Mouse (Mus musculus) embryonic facial prominence, embryonic 14.5 days (tissue): ENCODE measurements at regions not wholly inside any gene's neighbourhood (a gene's known extent, or its start where the extent isn't known, plus 50 kb on each side); places are given as distances from the start of the nearest gene placed in this dataset.

ENCODE experiments used
- ATAC-seq: fragments of 200-750 bp; cut with Nextera tagmentation; 2 replicates; pipeline ENCODE4 v1.8.0; 2017; ENCODE audit warnings: low read depth, moderate number of reproducible peaks, moderate TSS enrichment
- DNase-seq: peaks from one replicate; pipeline ENCODE4 v3.0.0-alpha.2; 2015; ENCODE audit warnings: low spot score
- H3K27ac ChIP-seq: fragments of 300-500 bp; sonication (generic); replicated peaks from 2 replicates; pipeline ENCODE4 v1.5.1; 2014; ENCODE audit warnings: low read depth, mild to moderate bottlenecking, low read length, moderate library complexity
- H3K27me3 ChIP-seq: fragments of 300-500 bp; sonication (generic); replicated peaks from 2 replicates; pipeline ENCODE4 v1.6.1; 2014; ENCODE audit warnings: low read length; ENCODE audit not compliant: control insufficient read depth, insufficient read depth
- H3K36me3 ChIP-seq: fragments of 300-500 bp; sonication (generic); 2 replicates; pipeline ENCODE4 v1.6.1; 2014; ENCODE audit warnings: low read length, mixed read lengths; ENCODE audit not compliant: control insufficient read depth, insufficient read depth
- H3K4me1 ChIP-seq: fragments of 300-500 bp; sonication (generic); 2 replicates; pipeline ENCODE4 v1.6.1; 2014; ENCODE audit warnings: antibody characterized with exemption, low read length; ENCODE audit not compliant: control insufficient read depth, insufficient read depth
- H3K4me2 ChIP-seq: fragments of 300-500 bp; sonication (generic); 2 replicates; pipeline ENCODE4 v1.6.1; 2014; ENCODE audit warnings: low read depth, mild to moderate bottlenecking, low read length, moderate library complexity, mixed read lengths
- H3K4me3 ChIP-seq: fragments of 300-500 bp; sonication (generic); 2 replicates; pipeline ENCODE4 v1.5.1; 2014; ENCODE audit warnings: low read depth, mild to moderate bottlenecking, low read length
- H3K9ac ChIP-seq: fragments of 300-500 bp; sonication (generic); 2 replicates; pipeline ENCODE4 v1.6.1; 2014; ENCODE audit warnings: low read depth, mild to moderate bottlenecking, low read length, moderate library complexity, mixed read lengths
- H3K9me3 ChIP-seq: fragments of 300-500 bp; sonication (generic); 2 replicates; pipeline ENCODE4 v1.6.1; 2016; ENCODE audit warnings: low read length; ENCODE audit not compliant: control insufficient read depth
- WGBS: fragments of 180-500 bp; shearing (Covaris S2); extraction: QIAGEN DNeasy Blood & Tissue Kit; methylation state at CpG from one replicate; pipeline ENCODE4 v1.1.7; 2014; 5-methylcytosine and 5-hydroxymethylcytosine counted together

GRCm38 (mm10) chr2:84245900-84246299 is 179.3 kb downstream of the Calcrl start:
- no peak overlapping the region for H3K9ac ChIP-seq
- H3K9me3 ChIP-seq, result no peaks in the 10 kb centered on the region
- no peak overlapping the region for H3K4me3 ChIP-seq
- ATAC-seq (no peak), DNase-seq (no peak)
- H3K36me3 ChIP-seq, result no peaks in the 10 kb centered on the region
- H3K4me1 ChIP-seq, result no peaks in the 10 kb centered on the region
- H3K27ac ChIP-seq, result no peak overlapping the region
- 75% methylated on average over 2 of the region's 2 CpGs for WGBS
- H3K4me2 ChIP-seq, result no peak overlapping the region
- H3K27me3 ChIP-seq, result no peaks in the 10 kb centered on the region

- Histone ChIP-seq H3K4me3 (no peak overlapping the region), H3K36me3 (no peaks in the 10 kb centered on the region), H3K27ac (no peak overlapping the region), H3K9me3 (no peaks in the 10 kb centered on the region), H3K9ac (no peak overlapping the region), H3K27me3 (no peaks in the 10 kb centered on the region), H3K4me2 (no peak overlapping the region), H3K4me1 (no peaks in the 10 kb centered on the region)
- WGBS, result 54% methylated on average over 2 of the region's 2 CpGs
- no peak for ATAC-seq
- DNase-seq, result no peak
Measured at GRCm38 (mm10) chr2:84246562-84246961, 178.6 kb downstream of the Calcrl start.

- Histone ChIP-seq H3K4me3 (no peak overlapping the region), H3K4me1 (no peaks in the 10 kb centered on the region), H3K27ac (no peak overlapping the region), H3K9me3 (no peaks in the 10 kb centered on the region), H3K27me3 (no peaks in the 10 kb centered on the region), H3K36me3 (no peaks in the 10 kb centered on the region), H3K4me2 (no peak overlapping the region), H3K9ac (no peak overlapping the region)
- ATAC-seq (no peak), DNase-seq (peak; percentile 56)
- WGBS, result 56% methylated on average over 3 of the region's 3 CpGs
Measured at GRCm38 (mm10) chr2:84248169-84248568, 177.0 kb downstream of the Calcrl start.

DNA sequence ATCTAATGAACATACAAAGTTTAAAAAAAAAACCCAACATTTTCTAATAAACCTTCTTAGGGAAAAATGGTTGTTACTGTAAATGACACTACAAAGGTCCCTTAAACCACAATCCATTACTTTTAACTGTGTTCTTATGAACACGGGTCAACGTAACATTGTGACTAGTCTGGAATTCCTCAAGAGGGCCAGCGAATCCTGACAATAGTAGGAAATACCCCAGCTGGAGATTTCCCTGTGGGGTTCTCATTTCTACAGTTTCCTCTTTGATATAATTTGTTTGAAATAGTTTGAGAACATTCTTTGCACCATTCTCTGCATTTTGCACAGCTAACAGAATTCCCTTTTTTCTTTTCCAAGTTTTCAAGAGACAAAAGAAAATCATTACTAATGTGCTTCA is 175.3 kb downstream of the Calcrl start:
- Histone ChIP-seq H3K36me3 (no peaks in the 10 kb centered on the region), H3K4me3 (no peak overlapping the region), H3K9ac (no peak overlapping the region), H3K4me1 (no peaks in the 10 kb centered on the region), H3K4me2 (no peak overlapping the region), H3K9me3 (no peaks in the 10 kb centered on the region), H3K27me3 (no peaks in the 10 kb centered on the region), H3K27ac (no peak overlapping the region)
- WGBS, result 34% methylated on average over 3 of the region's 3 CpGs
- ATAC-seq (no peak), DNase-seq (no peak)

DNA sequence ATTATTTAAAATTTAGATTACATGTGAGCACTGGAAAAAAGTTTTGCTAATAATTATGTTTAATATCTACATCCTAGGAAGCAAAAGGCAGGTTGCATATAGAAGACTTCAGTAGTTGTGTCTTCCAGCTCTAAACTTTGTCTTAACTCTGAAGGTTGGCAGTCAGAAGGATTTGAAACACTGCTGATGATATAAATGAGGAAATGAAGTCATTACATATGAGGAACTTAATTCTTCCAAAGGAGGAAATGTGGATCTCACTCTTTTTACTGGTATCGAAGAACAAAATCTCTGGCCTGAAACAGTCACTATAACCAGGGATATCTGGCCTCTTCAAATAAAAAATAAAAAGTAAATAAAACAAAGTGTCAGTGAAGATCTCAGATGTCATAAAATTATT is 173.1 kb downstream of the Calcrl start:
- WGBS, result 88% methylated on average over 1 of the region's 1 CpGs
- H3K36me3 ChIP-seq, result no peaks in the 10 kb centered on the region
- no peak overlapping the region for H3K4me2 ChIP-seq
- H3K4me3 ChIP-seq, result no peak overlapping the region
- ATAC-seq (no peak), DNase-seq (no peak)
- no peak overlapping the region for H3K27ac ChIP-seq
- H3K9me3 ChIP-seq, result no peaks in the 10 kb centered on the region
- no peaks in the 10 kb centered on the region for H3K4me1 ChIP-seq
- no peak overlapping the region for H3K9ac ChIP-seq
- no peaks in the 10 kb centered on the region for H3K27me3 ChIP-seq

- H3K4me2 ChIP-seq, result no peak overlapping the region
- H3K27ac ChIP-seq, result no peak overlapping the region
- H3K36me3 ChIP-seq, result no peaks in the 10 kb centered on the region
- H3K9ac ChIP-seq, result no peak overlapping the region
- ATAC-seq, result no peak
- H3K9me3 ChIP-seq, result no peaks in the 10 kb centered on the region
- peaks cover 3% of the 10 kb centered on the region; the same call in 1 of the 2 replicates for H3K4me1 ChIP-seq
- no peak overlapping the region for H3K4me3 ChIP-seq
- 88% methylated on average over 2 of the region's 2 CpGs for WGBS
- H3K27me3 ChIP-seq, result no peaks in the 10 kb centered on the region
- no peak for DNase-seq
Measured at GRCm38 (mm10) chr2:84258339-84259006, 166.7 kb downstream of the Calcrl start.

GRCm38 (mm10) chr2:84259222-84259621 is 166.0 kb downstream of the Calcrl start:
- no peak overlapping the region for H3K9ac ChIP-seq
- no peak for ATAC-seq
- H3K4me1 ChIP-seq, result peaks cover 3% of the 10 kb centered on the region; the same call in 1 of the 2 replicates
- H3K27ac ChIP-seq, result no peak overlapping the region
- 75% methylated on average over 1 of the region's 1 CpGs for WGBS
- no peak for DNase-seq
- H3K27me3 ChIP-seq, result no peaks in the 10 kb centered on the region
- H3K9me3 ChIP-seq, result no peaks in the 10 kb centered on the region
- no peaks in the 10 kb centered on the region for H3K36me3 ChIP-seq
- H3K4me3 ChIP-seq, result no peak overlapping the region
- no peak overlapping the region for H3K4me2 ChIP-seq

GRCm38 (mm10) chr2:84260701-84261100 is 164.5 kb downstream of the Calcrl start:
- no peak overlapping the region for H3K9ac ChIP-seq
- WGBS, result 48% methylated on average over 4 of the region's 4 CpGs

DNA sequence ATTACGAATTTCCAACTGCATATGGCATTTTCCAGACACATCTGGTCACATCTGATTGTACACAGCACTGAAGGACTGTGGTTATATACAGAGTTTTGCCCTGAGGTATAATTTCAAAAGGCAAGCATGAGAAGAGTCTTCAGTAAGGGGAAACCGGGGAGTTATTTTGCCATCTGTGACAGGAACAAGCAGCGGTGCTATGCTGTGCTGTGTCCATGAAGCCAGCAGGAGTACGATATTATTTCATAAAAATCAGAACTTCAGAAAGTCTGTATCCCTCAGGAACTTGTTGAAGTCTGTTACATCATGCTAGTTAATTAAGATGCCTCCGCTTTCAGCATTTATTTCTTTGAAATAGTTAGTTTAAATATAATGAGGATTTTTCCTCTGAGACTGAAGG is 163.7 kb downstream of the Calcrl start:
- Histone ChIP-seq H3K36me3 (no peaks in the 10 kb centered on the region), H3K4me1 (peaks cover 3% of the 10 kb centered on the region; the same call in 1 of the 2 replicates), H3K27ac (no peak overlapping the region), H3K9me3 (no peaks in the 10 kb centered on the region), H3K9ac (no peak overlapping the region), H3K4me3 (no peak overlapping the region), H3K4me2 (no peak overlapping the region), H3K27me3 (no peaks in the 10 kb centered on the region)
- 47% methylated on average over 5 of the region's 5 CpGs for WGBS
- ATAC-seq (no peak; the same call in 1 of the 2 replicates), DNase-seq (no peak)

More at GRCm38 (mm10) chr2:84260701-84261100, 164.5 kb downstream of the Calcrl start:
- Histone ChIP-seq H3K27ac (no peak overlapping the region), H3K27me3 (no peaks in the 10 kb centered on the region), H3K4me1 (peaks cover 3% of the 10 kb centered on the region; the same call in 1 of the 2 replicates), H3K36me3 (no peaks in the 10 kb centered on the region), H3K4me3 (no peak overlapping the region), H3K4me2 (no peak overlapping the region), H3K9me3 (no peaks in the 10 kb centered on the region)
- DNase-seq (no peak), ATAC-seq (no peak)
